Mouse (Mus musculus) spleen, adult 2 months (tissue): ENCODE results near the gene Gapt. TPM values are rescaled to one million over a fixed set of nuclear protein-coding genes. Genes with fewer than 3 reads are reported as not detected.

Experiments
- DNase-seq, 2 experiments: peaks; one replicate each; pipeline versions ENCODE4 v3.0.0 to v3.0.0-alpha.2; 2012 to 2021; ENCODE audit warnings: low spot score in 2 of 2, low read depth in 1 of 2
- H3K27ac ChIP-seq: fragments of 200-500 bp; 2 replicates; pipeline ENCODE4 v1.5.1; 2012; ENCODE audit warnings: low read length, inconsistent platforms; ENCODE audit not compliant: insufficient read depth
- H3K27me3 ChIP-seq: fragments of 200-500 bp; 2 replicates; pipeline ENCODE4 v1.6.1; 2012; ENCODE audit warnings: mild to moderate bottlenecking, moderate library complexity, low read length, inconsistent platforms; ENCODE audit not compliant: control insufficient read depth, insufficient read depth
- H3K36me3 ChIP-seq: fragments of 200-500 bp; 2 replicates; pipeline ENCODE4 v1.6.1; 2012; ENCODE audit warnings: mild to moderate bottlenecking, low read length, inconsistent platforms; ENCODE audit not compliant: control insufficient read depth, insufficient read depth
- H3K4me1 ChIP-seq: fragments of 200-500 bp; 2 replicates; pipeline ENCODE4 v1.6.1; 2011; ENCODE audit warnings: inconsistent platforms; ENCODE audit not compliant: control insufficient read depth, insufficient read depth, insufficient read length
- H3K4me3 ChIP-seq: fragments of 200-500 bp; 2 replicates; pipeline ENCODE4 v1.5.1; 2011; ENCODE audit warnings: mild to moderate bottlenecking, inconsistent platforms; ENCODE audit not compliant: insufficient read depth, insufficient read length; ENCODE audit errors: extremely low read depth
- CTCF ChIP-seq: fragments of 200-500 bp; IDR thresholded peaks from 2 replicates; pipeline ENCODE4 v1.5.1; 2011; ENCODE audit warnings: mild to moderate bottlenecking, inconsistent platforms; ENCODE audit not compliant: insufficient read depth, insufficient read length, insufficient replicate concordance; ENCODE audit errors: extremely low read depth
- POLR2A ChIP-seq: fragments of 200-500 bp; IDR thresholded peaks from 2 replicates; pipeline ENCODE4 v1.6.1; 2011; ENCODE audit warnings: low read depth, low read length, inconsistent platforms
- WGBS: fragments of 180-500 bp; shearing (Covaris S2); methylation state at CpG from one replicate; pipeline ENCODE4 v1.1.7; 2018; 5-methylcytosine and 5-hydroxymethylcytosine counted together
- polyA plus RNA-seq: library from polyadenylated mRNA; depleted of rRNA; stranded (reverse); fragments of >200 nt; gene quantifications from 2 replicates; pipeline ENCODE4 v1.2.3, GENCODE M21; 2012; rRNA removed

The Gapt gene
- polyA plus RNA-seq, 1 experiment: 3.4 TPM

DNA sequence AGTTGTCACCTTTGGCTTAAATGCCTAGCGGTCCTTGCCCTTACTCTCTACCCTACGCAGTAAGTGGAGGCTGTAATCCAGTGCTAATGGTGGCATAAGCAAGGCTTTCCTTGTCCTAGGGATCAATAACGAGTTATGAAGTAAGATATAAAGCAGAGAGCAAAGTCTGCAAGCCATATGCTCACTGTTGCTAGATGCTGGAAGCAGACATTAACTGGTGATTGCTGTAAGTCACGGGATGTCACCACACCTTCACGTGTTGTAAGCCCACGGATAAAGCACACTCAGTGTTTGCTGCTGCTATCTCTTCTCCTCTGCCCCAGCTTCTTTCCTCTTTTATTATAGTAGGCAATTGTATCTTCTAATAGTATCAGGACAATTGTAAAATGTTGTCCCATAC, 5.9 kb downstream of the Gapt start:
- WGBS: 90% methylated on average over 6 of the region's 6 CpGs
- H3K4me3 ChIP-seq: no peak overlapping the region
- DNase-seq: no peak
- no peaks in the 10 kb centered on the region for H3K27me3 ChIP-seq
- TF ChIP-seq POLR2A (no peak), CTCF (no peak)
- H3K36me3 ChIP-seq: peaks cover 3% of the 10 kb centered on the region
- no peaks in the 10 kb centered on the region; the same call in 1 of the 2 replicates for H3K4me1 ChIP-seq
- H3K27ac ChIP-seq: no peak overlapping the region

DNA sequence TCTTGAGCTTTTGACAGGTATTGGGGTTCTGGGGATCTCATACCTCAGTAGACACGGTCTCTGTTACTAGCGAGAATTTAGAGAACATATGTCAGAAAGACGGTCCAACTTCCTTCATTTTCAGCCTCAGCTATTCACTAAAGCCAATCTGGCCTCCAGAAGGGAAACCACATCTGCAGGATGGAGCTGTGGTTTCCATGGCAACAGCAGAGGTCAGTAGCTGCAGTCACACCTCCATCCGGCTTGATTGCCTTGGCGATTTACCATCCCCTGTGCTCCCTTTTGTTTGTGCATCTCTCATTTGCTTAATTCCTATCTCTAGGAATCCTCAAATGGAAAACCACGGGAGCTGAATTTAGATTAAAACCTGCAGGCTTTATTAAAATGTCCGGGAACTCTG, 10.3 kb downstream of the Gapt start:
- Histone ChIP-seq H3K27me3 (no peaks in the 10 kb centered on the region), H3K4me3 (no peak overlapping the region), H3K36me3 (no peaks in the 10 kb centered on the region), H3K4me1 (no peaks in the 10 kb centered on the region; the same call in 1 of the 2 replicates), H3K27ac (no peak overlapping the region)
- TF ChIP-seq CTCF (no peak), POLR2A (no peak)
- no peak for DNase-seq
- 22% methylated on average over 7 of the region's 7 CpGs for WGBS

DNA sequence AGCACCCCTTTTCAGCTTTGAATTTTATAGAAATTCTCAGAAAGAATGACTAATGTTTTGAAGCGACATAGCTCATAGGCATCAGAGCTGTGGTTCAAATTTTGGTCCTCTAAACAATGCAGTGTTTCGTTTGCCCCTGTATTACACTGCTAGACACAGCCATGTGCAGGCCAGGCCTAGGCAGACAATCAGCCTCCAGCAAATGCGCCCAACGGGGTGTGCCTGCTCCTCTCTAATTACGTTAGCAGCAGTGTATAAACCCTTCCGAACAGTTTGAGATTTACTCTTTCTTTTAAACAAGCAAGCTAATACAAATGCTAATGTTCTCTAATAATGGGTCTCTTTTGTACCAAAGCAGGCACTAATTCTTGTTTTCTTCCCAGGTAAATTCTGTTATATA, 14.4 kb downstream of the Gapt start:
- Histone ChIP-seq H3K36me3 (no peaks in the 10 kb centered on the region), H3K27me3 (no peaks in the 10 kb centered on the region), H3K27ac (no peak overlapping the region), H3K4me1 (no peaks in the 10 kb centered on the region; the same call in 1 of the 2 replicates), H3K4me3 (no peak overlapping the region)
- TF ChIP-seq CTCF: no peak
- no peak for TF ChIP-seq POLR2A
- 92% methylated on average over 6 of the region's 6 CpGs for WGBS
- no peak for DNase-seq

DNA sequence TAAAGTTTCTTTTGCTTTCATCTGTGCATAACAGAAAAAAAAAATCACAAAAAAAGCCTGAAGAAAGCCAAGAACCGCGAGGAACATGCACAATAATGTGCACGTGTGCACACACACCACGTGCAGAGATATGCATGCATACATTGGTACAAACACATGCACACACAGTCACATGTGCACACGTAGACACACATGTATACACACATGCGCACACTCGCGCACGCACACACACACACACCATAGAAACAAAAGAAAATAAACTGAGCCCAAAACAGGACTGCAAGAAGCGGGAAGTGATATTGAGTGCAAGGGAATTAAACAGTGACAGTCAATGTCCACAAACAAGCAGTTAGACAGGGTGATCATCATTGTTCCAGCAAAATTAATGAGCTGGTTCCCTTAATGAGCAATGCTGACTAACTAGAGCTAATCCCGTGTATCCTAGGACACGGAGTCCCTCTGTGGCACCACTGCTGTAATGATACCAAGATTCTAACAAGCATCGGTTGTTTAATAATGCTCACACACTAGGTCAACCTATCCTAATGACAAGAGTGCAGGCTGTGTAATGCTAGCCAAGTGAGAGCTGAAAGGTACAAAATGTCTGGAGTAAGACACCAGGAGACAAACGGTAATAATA, 23.9 kb downstream of the Gapt start:
- no peaks in the 10 kb centered on the region for H3K27me3 ChIP-seq
- no peak overlapping the region for H3K27ac ChIP-seq
- H3K4me3 ChIP-seq: no peak overlapping the region
- no peaks in the 10 kb centered on the region for H3K4me1 ChIP-seq
- H3K36me3 ChIP-seq: no peaks in the 10 kb centered on the region
- TF ChIP-seq POLR2A: no peak
- TF ChIP-seq CTCF: no peak
- whole genome bisulfite sequencing: 93% methylated on average over 14 of the region's 14 CpGs
- no peak for DNase-seq

DNA sequence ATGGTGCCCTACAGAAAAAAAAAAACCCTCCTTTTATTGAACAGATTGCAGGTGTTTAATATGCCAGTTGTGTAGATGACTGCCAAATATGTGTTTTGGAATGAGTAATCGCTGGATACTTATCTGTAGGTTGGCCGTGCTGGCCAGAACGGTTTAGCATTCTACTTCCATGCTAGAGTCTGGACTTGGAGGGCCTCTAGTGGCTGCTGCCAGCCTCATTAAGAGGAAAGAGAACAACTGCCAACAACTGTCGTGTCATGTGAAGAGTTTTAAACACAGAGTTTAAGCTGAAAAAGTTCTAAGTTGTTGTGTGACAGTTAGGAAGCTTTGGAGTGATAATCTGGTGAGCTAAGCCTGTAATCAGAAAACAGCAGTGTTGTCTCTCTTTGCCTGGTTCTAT, 38.3 kb downstream of the Gapt start:
- H3K4me3 ChIP-seq: no peak overlapping the region
- H3K36me3 ChIP-seq: no peaks in the 10 kb centered on the region
- H3K27ac ChIP-seq: no peak overlapping the region
- TF ChIP-seq CTCF (no peak), POLR2A (no peak)
- DNase-seq: no peak
- 43% methylated on average over 4 of the region's 4 CpGs for WGBS
- no peaks in the 10 kb centered on the region for H3K4me1 ChIP-seq
- no peaks in the 10 kb centered on the region for H3K27me3 ChIP-seq

DNA sequence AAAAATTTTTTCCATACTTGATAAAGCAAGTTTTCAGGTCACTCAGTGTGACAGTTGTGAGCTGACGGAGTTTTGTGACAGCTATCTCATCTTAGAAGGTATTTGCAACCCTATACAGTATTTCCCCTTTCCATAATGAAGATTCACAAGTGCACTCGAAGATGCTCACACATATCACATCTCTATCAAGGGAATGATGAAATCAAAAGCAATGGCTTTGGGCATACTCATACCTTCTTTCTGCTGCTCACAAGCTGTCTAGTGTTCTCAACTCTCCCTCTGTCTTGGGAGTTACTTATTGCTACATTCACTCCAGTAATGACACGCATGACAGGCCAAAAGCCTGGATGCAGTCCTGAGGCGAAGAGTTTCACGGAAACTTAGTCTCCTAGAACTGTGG, 49.8 kb downstream of the Gapt start:
- H3K4me1 ChIP-seq: no peaks in the 10 kb centered on the region
- H3K36me3 ChIP-seq: no peaks in the 10 kb centered on the region
- no peak overlapping the region for H3K4me3 ChIP-seq
- 88% methylated on average over 5 of the region's 5 CpGs for WGBS
- DNase-seq: no peak
- no peaks in the 10 kb centered on the region for H3K27me3 ChIP-seq
- TF ChIP-seq CTCF: no peak
- no peak for TF ChIP-seq POLR2A
- no peak overlapping the region for H3K27ac ChIP-seq

Other genes with a start within 250 kb of the Gapt start
- gene Rab3c, start 76.2 kb downstream of the Gapt start, polyA plus RNA-seq: not detected in 2 replicates
- 2.7 and 2.9 TPM in 2 replicates for gene Plk2, start 37.8 kb upstream of the Gapt start, polyA plus RNA-seq